Mouse (Mus musculus): ENCODE data around the gene Ift172. TPM values are rescaled to one million over a fixed set of nuclear protein-coding genes. Genes with fewer than 3 reads are reported as not detected.

Gene Ift172
- polyA plus RNA-seq, 1 experiment = 454 TPM

GRCm38 (mm10) chr5:31289626-31290230 is 1.2 kb downstream of the Ift172 start:
- Histone ChIP-seq H3K27me3 (ENCODE audit: control insufficient read depth, insufficient read depth, low read length) (no peaks in the 10 kb centered on the region), H3K36me3 (ENCODE audit: control insufficient read depth, insufficient read depth, low read length) (peaks cover 2% of the 10 kb centered on the region), H3K27ac (ENCODE audit: control insufficient read depth, insufficient read depth, low read depth, low read length) (no peak overlapping the region), H3K4me3 (ENCODE audit: control insufficient read depth, low read depth, low read length) (peak overlapping the region; percentile 83), H3K4me1 (ENCODE audit: control insufficient read depth, insufficient read depth, low read length) (peaks cover 9% of the 10 kb centered on the region)
- TF ChIP-seq CTCF (IDR thresholded peaks at IDR 0.05; ENCODE audit: control insufficient read depth, insufficient read depth, insufficient replicate concordance, low read depth, low read length) (no peak), POLR2A (IDR thresholded peaks at IDR 0.05; ENCODE audit: control insufficient read depth, low read depth, low read length) (no peak)

- Histone ChIP-seq H3K4me1 (ENCODE audit: control insufficient read depth, insufficient read depth, low read length) (peaks cover 7% of the 10 kb centered on the region), H3K27me3 (ENCODE audit: control insufficient read depth, insufficient read depth, low read length) (no peaks in the 10 kb centered on the region), H3K27ac (ENCODE audit: control insufficient read depth, insufficient read depth, low read depth, low read length) (no peak overlapping the region), H3K36me3 (ENCODE audit: control insufficient read depth, insufficient read depth, low read length) (peaks cover 2% of the 10 kb centered on the region), H3K4me3 (ENCODE audit: control insufficient read depth, low read depth, low read length) (no peak overlapping the region)
- TF ChIP-seq CTCF (IDR thresholded peaks at IDR 0.05; ENCODE audit: control insufficient read depth, insufficient read depth, insufficient replicate concordance, low read depth, low read length) = no peak
- no peak for TF ChIP-seq POLR2A (IDR thresholded peaks at IDR 0.05; ENCODE audit: control insufficient read depth, low read depth, low read length)
These were observed 2.3 kb downstream of the Ift172 start for GRCm38 (mm10) chr5:31288655-31289054.

GRCm38 (mm10) chr5:31288225-31288624 is 2.7 kb downstream of the Ift172 start:
- Histone ChIP-seq H3K36me3 (ENCODE audit: control insufficient read depth, insufficient read depth, low read length) (peaks cover 3% of the 10 kb centered on the region), H3K27ac (ENCODE audit: control insufficient read depth, insufficient read depth, low read depth, low read length) (no peak overlapping the region)
- TF ChIP-seq POLR2A (IDR thresholded peaks at IDR 0.05; ENCODE audit: control insufficient read depth, low read depth, low read length) (no peak), CTCF (IDR thresholded peaks at IDR 0.05; ENCODE audit: control insufficient read depth, insufficient read depth, insufficient replicate concordance, low read depth, low read length) (no peak)

GRCm38 (mm10) chr5:31279245-31279988 is 11.5 kb downstream of the Ift172 start:
- no peaks in the 10 kb centered on the region for H3K4me1 ChIP-seq (ENCODE audit: control insufficient read depth, insufficient read depth, low read length)
- H3K4me3 ChIP-seq (ENCODE audit: control insufficient read depth, low read depth, low read length) = no peak overlapping the region
- TF ChIP-seq POLR2A (IDR thresholded peaks at IDR 0.05; ENCODE audit: control insufficient read depth, low read depth, low read length) = no peak
- no peak for TF ChIP-seq CTCF (IDR thresholded peaks at IDR 0.05; ENCODE audit: control insufficient read depth, insufficient read depth, insufficient replicate concordance, low read depth, low read length)
- H3K36me3 ChIP-seq (ENCODE audit: control insufficient read depth, insufficient read depth, low read length) = peaks cover 9% of the 10 kb centered on the region
- no peak overlapping the region for H3K27ac ChIP-seq (ENCODE audit: control insufficient read depth, insufficient read depth, low read depth, low read length)
- H3K27me3 ChIP-seq (ENCODE audit: control insufficient read depth, insufficient read depth, low read length) = no peaks in the 10 kb centered on the region

More at GRCm38 (mm10) chr5:31288225-31288624, 2.7 kb downstream of the Ift172 start:
- Histone ChIP-seq H3K4me1 (ENCODE audit: control insufficient read depth, insufficient read depth, low read length) (peaks cover 7% of the 10 kb centered on the region), H3K4me3 (ENCODE audit: control insufficient read depth, low read depth, low read length) (no peak overlapping the region), H3K27me3 (ENCODE audit: control insufficient read depth, insufficient read depth, low read length) (no peaks in the 10 kb centered on the region)

- Histone ChIP-seq H3K4me1 (ENCODE audit: control insufficient read depth, insufficient read depth, low read length) (no peaks in the 10 kb centered on the region), H3K27me3 (ENCODE audit: control insufficient read depth, insufficient read depth, low read length) (no peaks in the 10 kb centered on the region), H3K4me3 (ENCODE audit: control insufficient read depth, low read depth, low read length) (no peak overlapping the region), H3K36me3 (ENCODE audit: control insufficient read depth, insufficient read depth, low read length) (peaks cover 1% of the 10 kb centered on the region), H3K27ac (ENCODE audit: control insufficient read depth, insufficient read depth, low read depth, low read length) (no peak overlapping the region)
- no peak for TF ChIP-seq POLR2A (IDR thresholded peaks at IDR 0.05; ENCODE audit: control insufficient read depth, low read depth, low read length)
- TF ChIP-seq CTCF (IDR thresholded peaks at IDR 0.05; ENCODE audit: control insufficient read depth, insufficient read depth, insufficient replicate concordance, low read depth, low read length) = no peak
These were observed 17.9 kb downstream of the Ift172 start for GRCm38 (mm10) chr5:31273018-31273417.

GRCm38 (mm10) chr5:31267686-31268085 is 23.2 kb downstream of the Ift172 start:
- H3K4me1 ChIP-seq (ENCODE audit: control insufficient read depth, insufficient read depth, low read length) = no peaks in the 10 kb centered on the region
- no peaks in the 10 kb centered on the region for H3K27me3 ChIP-seq (ENCODE audit: control insufficient read depth, insufficient read depth, low read length)
- no peak overlapping the region for H3K27ac ChIP-seq (ENCODE audit: control insufficient read depth, insufficient read depth, low read depth, low read length)
- TF ChIP-seq CTCF (IDR thresholded peaks at IDR 0.05; ENCODE audit: control insufficient read depth, insufficient read depth, insufficient replicate concordance, low read depth, low read length) = no peak
- H3K36me3 ChIP-seq (ENCODE audit: control insufficient read depth, insufficient read depth, low read length) = peaks cover 5% of the 10 kb centered on the region
- no peak overlapping the region for H3K4me3 ChIP-seq (ENCODE audit: control insufficient read depth, low read depth, low read length)

- no peak for TF ChIP-seq POLR2A (IDR thresholded peaks at IDR 0.05; ENCODE audit: control insufficient read depth, low read depth, low read length)
- no peak for TF ChIP-seq CTCF (IDR thresholded peaks at IDR 0.05; ENCODE audit: control insufficient read depth, insufficient read depth, insufficient replicate concordance, low read depth, low read length)
- Histone ChIP-seq H3K27ac (ENCODE audit: control insufficient read depth, insufficient read depth, low read depth, low read length) (no peak overlapping the region), H3K36me3 (ENCODE audit: control insufficient read depth, insufficient read depth, low read length) (peaks cover 5% of the 10 kb centered on the region), H3K4me1 (ENCODE audit: control insufficient read depth, insufficient read depth, low read length) (no peaks in the 10 kb centered on the region), H3K27me3 (ENCODE audit: control insufficient read depth, insufficient read depth, low read length) (no peaks in the 10 kb centered on the region), H3K4me3 (ENCODE audit: control insufficient read depth, low read depth, low read length) (no peak overlapping the region)
These were observed 24.8 kb downstream of the Ift172 start for GRCm38 (mm10) chr5:31266101-31266500.
